Mouse (Mus musculus) MEL (cell line): Measurements from ENCODE around the gene Tbc1d5. TPM values are rescaled to one million over a fixed set of nuclear protein-coding genes. Genes with fewer than 3 reads are reported as not detected.

Experiments used
- DNase-seq: peaks from one replicate; pipeline ENCODE4 v3.0.0; 2011; ENCODE audit warnings: low read depth, low spot score
- H3K27ac ChIP-seq: 2 replicates; pipeline ENCODE4 v1.5.1; 2012; ENCODE audit warnings: low read depth, mild to moderate bottlenecking, control low read depth, low read length, moderate library complexity; ENCODE audit not compliant: control insufficient read depth
- H3K27me3 ChIP-seq, 2 experiments: fragments of 150-350 bp in 1 of 2; sonication (generic) in 1 of 2; 2 replicates each; pipeline ENCODE4 v1.6.1; 2012; ENCODE audit warnings: low read length in 2 of 2, mild to moderate bottlenecking in 2 of 2, improper control_type of control experiment in 1 of 2, moderate library complexity in 1 of 2; ENCODE audit not compliant: insufficient read depth in 2 of 2, control insufficient read depth in 1 of 2
- H3K36me3 ChIP-seq, 2 experiments: 2 replicates each; pipeline ENCODE4 v1.6.1; 2012 to 2014; ENCODE audit warnings: low read length in 2 of 2, improper control_type of control experiment in 1 of 2, inconsistent platforms in 1 of 2, mild to moderate bottlenecking in 1 of 2; ENCODE audit not compliant: insufficient read depth in 2 of 2, control insufficient read depth in 1 of 2
- H3K4me1 ChIP-seq, 2 experiments: fragments of 150-350 bp in 1 of 2; sonication (generic) in 1 of 2; 2 replicates each; pipeline ENCODE4 v1.6.1; 2012; ENCODE audit warnings: low read length in 2 of 2, improper control_type of control experiment in 1 of 2, mild to moderate bottlenecking in 1 of 2; ENCODE audit not compliant: insufficient read depth in 2 of 2, control insufficient read depth in 1 of 2
- H3K4me3 ChIP-seq, 2 experiments: fragments of 150-350 bp in 1 of 2; sonication (generic) in 1 of 2; 2 replicates each; pipeline ENCODE4 v1.5.1; 2012; ENCODE audit warnings: low read depth in 2 of 2, low read length in 2 of 2, mild to moderate bottlenecking in 2 of 2, moderate library complexity in 2 of 2, control low read depth in 1 of 2, improper control_type of control experiment in 1 of 2; ENCODE audit not compliant: control insufficient read depth in 1 of 2, insufficient read depth in 1 of 2
- H3K79me2 ChIP-seq: 2 replicates; pipeline ENCODE4 v1.6.1; 2012; ENCODE audit warnings: mild to moderate bottlenecking, low read length, moderate library complexity; ENCODE audit not compliant: control insufficient read depth, poor library complexity, insufficient read depth
- H3K9ac ChIP-seq: 2 replicates; pipeline ENCODE4 v1.6.1; 2012; ENCODE audit warnings: low read depth, mild to moderate bottlenecking, control low read depth, low read length, moderate library complexity; ENCODE audit not compliant: control insufficient read depth, poor library complexity, severe bottlenecking
- H3K9me3 ChIP-seq: fragments of 150-350 bp; sonication (generic); replicated peaks from 2 replicates; pipeline ENCODE4 v1.6.1; 2012; ENCODE audit warnings: mild to moderate bottlenecking, low read length, improper control_type of control experiment, moderate library complexity; ENCODE audit not compliant: insufficient read depth
- BHLHE40 ChIP-seq: IDR thresholded peaks from 2 replicates; pipeline ENCODE4 v1.6.1; 2012; ENCODE audit warnings: low read depth, mild to moderate bottlenecking, inconsistent platforms, low read length, improper control_type of control experiment, borderline replicate concordance
- CHD1 ChIP-seq: IDR thresholded peaks from 2 replicates; pipeline ENCODE4 v1.6.1; 2012; ENCODE audit warnings: low read depth, mild to moderate bottlenecking, inconsistent platforms, low read length, improper control_type of control experiment
- CHD2 ChIP-seq: IDR thresholded peaks from 2 replicates; pipeline ENCODE4 v1.6.1; 2011; ENCODE audit warnings: low read length, improper control_type of control experiment
- CTCF ChIP-seq, 3 experiments: IDR thresholded peaks in 2 of 3; conservative IDR thresholded peaks in 1 of 3; 2 replicates each; pipeline ENCODE4 v1.5.1; 2011 to 2012; ENCODE audit warnings: low read length in 3 of 3, low read depth in 2 of 3, mild to moderate bottlenecking in 2 of 3, improper control_type of control experiment in 1 of 3, inconsistent platforms in 1 of 3, mixed read lengths in 1 of 3, moderate library complexity in 1 of 3; ENCODE audit not compliant: control insufficient read depth in 1 of 3, insufficient read depth in 1 of 3, poor library complexity in 1 of 3, severe bottlenecking in 1 of 3
- E2F4 ChIP-seq: IDR thresholded peaks from 2 replicates; pipeline ENCODE4 v1.6.1; 2011; ENCODE audit warnings: low read depth, low read length, improper control_type of control experiment, borderline replicate concordance
- EP300 ChIP-seq, 2 experiments: IDR thresholded peaks; 2 replicates each; pipeline ENCODE4 v1.6.1; 2011; ENCODE audit warnings: improper control_type of control experiment in 2 of 2, low read length in 2 of 2, low read depth in 1 of 2, mild to moderate bottlenecking in 1 of 2
- GABPA ChIP-seq: IDR thresholded peaks from 2 replicates; pipeline ENCODE4 v1.6.1; 2012; ENCODE audit warnings: low read depth, mild to moderate bottlenecking, inconsistent platforms, low read length, improper control_type of control experiment, moderate library complexity
- GATA1 ChIP-seq: IDR thresholded peaks from 2 replicates; pipeline ENCODE4 v1.6.1; 2011; ENCODE audit warnings: low read depth, low read length, improper control_type of control experiment
- JUND ChIP-seq: IDR thresholded peaks from 2 replicates; pipeline ENCODE4 v1.6.1; 2011; ENCODE audit warnings: low read depth, mild to moderate bottlenecking, improper control_type of control experiment, low read length
- KAT2A ChIP-seq: conservative IDR thresholded peaks from 2 replicates; pipeline ENCODE4 v1.6.1; 2012; ENCODE audit warnings: low read depth, low read length, improper control_type of control experiment, inconsistent platforms
- MAFK ChIP-seq: IDR thresholded peaks from 2 replicates; pipeline ENCODE4 v1.6.1; 2011; ENCODE audit warnings: low read depth, mild to moderate bottlenecking, low read length, improper control_type of control experiment, borderline replicate concordance
- MEF2A ChIP-seq: IDR thresholded peaks from 2 replicates; pipeline ENCODE4 v1.6.1; 2014; ENCODE audit warnings: low read depth, mild to moderate bottlenecking, inconsistent platforms, low read length, improper control_type of control experiment; ENCODE audit not compliant: poor library complexity, insufficient replicate concordance, severe bottlenecking; ENCODE audit errors: extremely low read depth
- MYB ChIP-seq: IDR thresholded peaks from 2 replicates; pipeline ENCODE4 v1.6.1; 2011; ENCODE audit warnings: mild to moderate bottlenecking, low read depth, low read length, improper control_type of control experiment
- MYC ChIP-seq: IDR thresholded peaks from 2 replicates; pipeline ENCODE4 v1.6.1; 2011; ENCODE audit warnings: low read depth, mild to moderate bottlenecking, low read length, improper control_type of control experiment, moderate library complexity
- NELFE ChIP-seq: IDR thresholded peaks from 2 replicates; pipeline ENCODE4 v1.6.1; 2011; ENCODE audit warnings: low read depth, low read length, improper control_type of control experiment
- NRF1 ChIP-seq: IDR thresholded peaks from 2 replicates; pipeline ENCODE4 v1.6.1; 2014; ENCODE audit warnings: low read depth, mild to moderate bottlenecking, inconsistent platforms, low read length, improper control_type of control experiment, moderate library complexity; ENCODE audit not compliant: poor library complexity, insufficient read depth, severe bottlenecking
- POLR2AphosphoS2 ChIP-seq: IDR thresholded peaks from 2 replicates; pipeline ENCODE4 v1.6.1; 2011; ENCODE audit warnings: low read length, improper control_type of control experiment
- POLR2AphosphoS5 ChIP-seq: IDR thresholded peaks from 2 replicates; pipeline ENCODE4 v1.6.1; 2012; ENCODE audit warnings: low read depth, borderline replicate concordance, mild to moderate bottlenecking, inconsistent platforms, low read length, moderate library complexity, mixed read lengths
- RAD21 ChIP-seq: IDR thresholded peaks from 2 replicates; pipeline ENCODE4 v1.6.1; 2011; ENCODE audit warnings: mild to moderate bottlenecking, low read depth, low read length, improper control_type of control experiment
- RCOR1 ChIP-seq: IDR thresholded peaks from 2 replicates; pipeline ENCODE4 v1.6.1; 2012; ENCODE audit warnings: low read depth, mild to moderate bottlenecking, inconsistent platforms, low read length, improper control_type of control experiment
- TBP ChIP-seq: IDR thresholded peaks from 2 replicates; pipeline ENCODE4 v1.8.0; 2011; ENCODE audit warnings: low read depth, low read length, improper control_type of control experiment
- TCF12 ChIP-seq: IDR thresholded peaks from 2 replicates; pipeline ENCODE4 v1.6.1; 2014; ENCODE audit warnings: low read depth, mild to moderate bottlenecking, inconsistent platforms, low read length, improper control_type of control experiment, moderate library complexity
- USF1 ChIP-seq: IDR thresholded peaks from 2 replicates; pipeline ENCODE4 v1.6.1; 2014; ENCODE audit warnings: low read depth, mild to moderate bottlenecking, inconsistent platforms, low read length, improper control_type of control experiment, moderate library complexity
- ZC3H11A ChIP-seq: IDR thresholded peaks from 2 replicates; pipeline ENCODE4 v1.6.1; 2012; ENCODE audit warnings: low read depth, mild to moderate bottlenecking, inconsistent platforms, low read length, improper control_type of control experiment
- ZKSCAN1 ChIP-seq: IDR thresholded peaks from 2 replicates; pipeline ENCODE4 v1.6.1; 2012; ENCODE audit warnings: low read depth, mild to moderate bottlenecking, inconsistent platforms, low read length, improper control_type of control experiment, moderate library complexity
- ZNF384 ChIP-seq: IDR thresholded peaks from 2 replicates; pipeline ENCODE4 v1.6.1; 2012; ENCODE audit warnings: low read depth, mild to moderate bottlenecking, inconsistent platforms, low read length, improper control_type of control experiment
- polyA plus RNA-seq, 2 experiments: library from polyadenylated mRNA; stranded (reverse) in 1 of 2; unstranded in 1 of 2; fragments of >175 nt in 1 of 2; fragments of >200 nt in 1 of 2; gene quantifications; 2 replicates each; pipeline versions ENCODE4 v1.2.1 to v1.2.4; 2012; ENCODE audit warnings: low replicate concordance in 2 of 2, low read depth in 1 of 2; ENCODE audit not compliant: insufficient read length in 2 of 2, insufficient read depth in 1 of 2, missing spikeins in 1 of 2
- total RNA-seq: library from RNA; depleted of rRNA; stranded (reverse); fragments of 300-350 nt; gene quantifications from 2 replicates; pipeline ENCODE4 v1.2.3, GENCODE M21; 2012

Tbc1d5 gene
- total and polyA plus RNA-seq, 3 experiments: 5.4 to 116 (median 8.2) TPM

- Histone ChIP-seq H3K27ac (no peak overlapping the region), H3K4me1 (no peaks in the 10 kb centered on the region)
- TF ChIP-seq POLR2AphosphoS2: no peak
- no peak for TF ChIP-seq CHD1
- TF ChIP-seq MYC: no peak
- no peak for TF ChIP-seq KAT2A
- no peak for TF ChIP-seq TCF12
- TF ChIP-seq RAD21: no peak
- no peak for TF ChIP-seq MAFK
- TF ChIP-seq MYB: no peak
- no peak for TF ChIP-seq USF1
- no peak for TF ChIP-seq NELFE
- no peak for TF ChIP-seq ZNF384
- no peak for TF ChIP-seq EP300 (IDR thresholded peaks at IDR 0.05; ENCODE audit: low read depth in 1 of 2, low read length in 2 of 2)
- no peak for TF ChIP-seq CHD2
- no peak for TF ChIP-seq NRF1
- no peak for TF ChIP-seq E2F4
- TF ChIP-seq CTCF (IDR thresholded peaks at IDR 0.05 in 2 of 3, conservative IDR thresholded peaks at IDR 0.05 in 1 of 3; ENCODE audit: control insufficient read depth in 1 of 3, insufficient read depth in 1 of 3, low read depth in 2 of 3, low read length in 3 of 3, poor library complexity in 1 of 3, severe bottlenecking in 1 of 3): no peak
- no peak for TF ChIP-seq JUND
- TF ChIP-seq MEF2A: no peak
- TF ChIP-seq RCOR1: no peak
- TF ChIP-seq, all 39 proteins: peak for 0
- Histone ChIP-seq H3K9me3 (no peaks in the 10 kb centered on the region), H3K4me3 (no peak overlapping the region), H3K27me3 (no peaks in the 10 kb centered on the region), H3K36me3 (no peaks in the 10 kb centered on the region; a peak in 1 of 4 replicates), H3K79me2 (no peaks in the 10 kb centered on the region), H3K9ac (no peak overlapping the region)
- no peak for DNase-seq
Measured at GRCm38 (mm10) chr17:50750874-50751273, 428.3 kb downstream of the Tbc1d5 start.

- H3K36me3 ChIP-seq: peaks cover 0 to 4% of the 10 kb centered on the region in 2 experiments; a peak in 2 of 4 replicates
- H3K9ac ChIP-seq: no peak overlapping the region
- no peaks in the 10 kb centered on the region for H3K9me3 ChIP-seq
- H3K4me1 ChIP-seq: peaks cover 2 to 4% of the 10 kb centered on the region in 2 experiments; a peak in 3 of 4 replicates
- H3K79me2 ChIP-seq: no peaks in the 10 kb centered on the region
- no peak overlapping the region for H3K27ac ChIP-seq
- DNase-seq: no peak
- H3K27me3 ChIP-seq: no peaks in the 10 kb centered on the region
- TF ChIP-seq GATA1 (no peak), ZKSCAN1 (no peak), TCF12 (no peak), NRF1 (no peak), ZNF384 (no peak), BHLHE40 (no peak), TBP (no peak), RCOR1 (no peak), E2F4 (no peak), CHD1 (no peak), KAT2A (no peak), CHD2 (no peak), GABPA (no peak), ZC3H11A (no peak), POLR2AphosphoS5 (no peak), CTCF (IDR thresholded peaks at IDR 0.05 in 2 of 3, conservative IDR thresholded peaks at IDR 0.05 in 1 of 3; ENCODE audit: control insufficient read depth in 1 of 3, insufficient read depth in 1 of 3, low read depth in 2 of 3, low read length in 3 of 3, poor library complexity in 1 of 3, severe bottlenecking in 1 of 3) (no peak), MEF2A (no peak)
- H3K4me3 ChIP-seq: no peak overlapping the region
Measured at GRCm38 (mm10) chr17:50741386-50741785, 437.8 kb downstream of the Tbc1d5 start.
